8 mouse cellular contexts compared by ENCODE assay signal in the genomic region with DNA sequence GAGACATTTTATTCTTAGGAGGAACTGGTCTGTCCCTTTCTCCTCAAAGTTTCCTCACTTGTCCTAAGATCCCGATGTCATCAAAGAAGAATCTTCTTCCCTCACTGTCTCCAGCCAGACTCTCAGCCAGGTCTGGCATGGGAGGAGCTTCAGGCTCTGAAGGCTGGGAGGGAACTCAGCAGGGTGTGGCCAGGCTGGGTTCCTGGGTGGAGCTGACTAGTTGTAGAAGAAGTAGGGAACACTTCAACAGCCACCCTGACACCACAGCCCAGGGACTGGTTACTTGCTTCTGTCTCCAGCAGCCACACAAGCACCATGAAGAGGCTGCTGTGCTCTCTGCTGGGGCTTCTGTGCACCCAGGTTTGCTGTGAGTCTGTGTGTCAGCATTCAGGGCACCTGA.
DNase-seq lines count a peak whose midpoint lies in the region; ATAC-seq and TF ChIP-seq lines count a peak whose summit lies in the region.
"Not testable (repeated sequence)": the region's sequence is repeated elsewhere in the genome, so short reads cannot be mapped to it uniquely, and the experiment has no call there.

No protein-coding gene starts in this region.

- no CpG with 5 or more reads among the region's 1 CpGs for WGBS in bone marrow, adult 2 months
- WGBS in liver, embryonic 13.5 days (ENCODE audit: insufficient replicate concordance) = no CpG with 5 or more reads among the region's 1 CpGs
- WGBS in liver, embryonic 15.5 days (ENCODE audit: insufficient replicate concordance) = no CpG with 5 or more reads among the region's 1 CpGs
- WGBS in liver, postnatal 0 days (ENCODE audit: insufficient replicate concordance) = no CpG with 5 or more reads among the region's 1 CpGs
- WGBS in thymus, adult 2 months = no CpG with 5 or more reads among the region's 1 CpGs

- H3K9ac ChIP-seq in liver, embryonic 13.5 days = 0 out of 2 replicates have a peak overlapping the region, but pooled peaks have one; percentile 43
- H3K9ac ChIP-seq in liver, embryonic 15.5 days; liver, postnatal 0 days (replicated peaks): not testable (repeated sequence)

- not testable (repeated sequence) for H3K9me3 ChIP-seq in liver, embryonic 13.5 days (replicated peaks); liver, embryonic 15.5 days (replicated peaks); liver, postnatal 0 days (ENCODE audit: low read length)

- 0 out of 2 replicates have a peak overlapping the region, but pooled peaks have one; percentile 27 for H3K27ac ChIP-seq in bone marrow, adult 2 months (ENCODE audit: control insufficient read depth, insufficient read depth, low read depth, low read length, poor library complexity)
- peak overlapping the region; percentile 80 for H3K27ac ChIP-seq in liver, embryonic 13.5 days
- peak overlapping the region; percentile 79 for H3K27ac ChIP-seq in liver, embryonic 15.5 days (replicated peaks)
- H3K27ac ChIP-seq in liver, postnatal 0 days (ENCODE audit: low read depth) = not testable (repeated sequence)
- peak overlapping the region; percentile 31; the same call in 1 of the 2 replicates for H3K27ac ChIP-seq in thymus, adult 2 months (ENCODE audit: control insufficient read depth, insufficient read depth, low read length)

- DNase-seq in liver, embryonic 13.5 days = peak; percentile 17
- DNase-seq in liver, postnatal 0 days; thymus, adult 2 months: not testable (repeated sequence)

- not testable (repeated sequence) for H3K4me1 ChIP-seq in bone marrow, adult 2 months (ENCODE audit: control insufficient read depth, insufficient read depth, low read length); liver, embryonic 15.5 days (replicated peaks); liver, postnatal 0 days (ENCODE audit: insufficient read depth); thymus, adult 2 months (replicated peaks; ENCODE audit: control insufficient read depth, insufficient read depth, low read length)
- H3K4me1 ChIP-seq in liver, embryonic 13.5 days (replicated peaks) = peaks cover 15% of the 10 kb centered on the region

- not testable (repeated sequence) for TF ChIP-seq CTCF in bone marrow, adult 2 months (IDR thresholded peaks at IDR 0.05; ENCODE audit: control insufficient read depth, insufficient read depth, low read length); liver, postnatal 0 days (IDR thresholded peaks at IDR 0.05; ENCODE audit: low read depth); thymus, adult 2 months (IDR thresholded peaks at IDR 0.05; ENCODE audit: borderline replicate concordance, control insufficient read depth, extremely low read depth, insufficient read depth, low read length, poor library complexity)

- H3K4me2 ChIP-seq in liver, embryonic 13.5 days = peak overlapping the region; percentile 60
- H3K4me2 ChIP-seq in liver, embryonic 15.5 days = peak overlapping the region; percentile 61
- H3K4me2 ChIP-seq in liver, postnatal 0 days (ENCODE audit: low read depth, low read length) = not testable (repeated sequence)

- H3K27me3 ChIP-seq in liver, embryonic 13.5 days; liver, embryonic 15.5 days; liver, postnatal 0 days (ENCODE audit: insufficient read depth, low read length); thymus, adult 2 months (ENCODE audit: control insufficient read depth, insufficient read depth, low read length): not testable (repeated sequence)

- not testable (repeated sequence) for H3K4me3 ChIP-seq in bone marrow, adult 2 months (replicated peaks; ENCODE audit: control insufficient read depth, low read depth, low read length); liver, postnatal 0 days (ENCODE audit: low read depth, low read length)
- H3K4me3 ChIP-seq in liver, embryonic 13.5 days (replicated peaks) = peak overlapping the region; percentile 35; the same call in 1 of the 2 replicates
- peak overlapping the region; percentile 25; the same call in 1 of the 2 replicates for H3K4me3 ChIP-seq in liver, embryonic 15.5 days (replicated peaks)
- peak overlapping the region; percentile 15 for H3K4me3 ChIP-seq in thymus, adult 2 months (ENCODE audit: control insufficient read depth, insufficient read depth, low read length)

- TF ChIP-seq EP300 in liver, postnatal 0 days (IDR thresholded peaks at IDR 0.05; ENCODE audit: low read depth) = not testable (repeated sequence)

- not testable (repeated sequence) for H3K36me3 ChIP-seq in liver, embryonic 13.5 days; liver, embryonic 15.5 days (replicated peaks); liver, postnatal 0 days (replicated peaks; ENCODE audit: insufficient read depth, low read length); thymus, adult 2 months (ENCODE audit: control insufficient read depth, insufficient read depth, low read length)

- TF ChIP-seq POLR2A in bone marrow, adult 2 months (IDR thresholded peaks at IDR 0.05; ENCODE audit: borderline replicate concordance, control insufficient read depth, low read depth, low read length); thymus, adult 2 months (IDR thresholded peaks at IDR 0.05; ENCODE audit: control insufficient read depth, extremely low read depth, insufficient read depth, low read length, poor library complexity): not testable (repeated sequence)

- ATAC-seq in erythroblast, adult 5-6 weeks (replicated peaks; ENCODE audit: low FRiP score, poor library complexity, severe bottlenecking) = peak; percentile 63; the same call in 1 of the 2 replicates
- ATAC-seq in granulocyte monocyte progenitor cell, adult 5-6 weeks (replicated peaks; ENCODE audit: poor library complexity, severe bottlenecking) = peak; percentile 36; the same call in 1 of the 2 replicates
- ATAC-seq in liver, embryonic 13.5 days (ENCODE audit: low read depth) = peak; percentile 74
- peak; percentile 75 for ATAC-seq in liver, embryonic 15.5 days (ENCODE audit: insufficient read depth)
- peak; percentile 40; the same call in 1 of the 2 replicates for ATAC-seq in liver, postnatal 0 days
- ATAC-seq in megakaryocyte, adult 5-6 weeks (ENCODE audit: poor library complexity, severe bottlenecking) = peak; percentile 39; the same call in 1 of the 2 replicates
